Mouse (Mus musculus) right cerebral cortex, postnatal 25 days (tissue): ENCODE data around the gene Crebzf.

Experiments used
- DNase-seq: peaks from one replicate; pipeline ENCODE4 v3.0.0; 2022

The Crebzf gene

GRCm38 (mm10) chr7:90442518-90443080 is at the start of gene Crebzf:
Crebzf (plus strand) TSS chr7:90442729.
- peak; percentile 94 for DNase-seq

DNA sequence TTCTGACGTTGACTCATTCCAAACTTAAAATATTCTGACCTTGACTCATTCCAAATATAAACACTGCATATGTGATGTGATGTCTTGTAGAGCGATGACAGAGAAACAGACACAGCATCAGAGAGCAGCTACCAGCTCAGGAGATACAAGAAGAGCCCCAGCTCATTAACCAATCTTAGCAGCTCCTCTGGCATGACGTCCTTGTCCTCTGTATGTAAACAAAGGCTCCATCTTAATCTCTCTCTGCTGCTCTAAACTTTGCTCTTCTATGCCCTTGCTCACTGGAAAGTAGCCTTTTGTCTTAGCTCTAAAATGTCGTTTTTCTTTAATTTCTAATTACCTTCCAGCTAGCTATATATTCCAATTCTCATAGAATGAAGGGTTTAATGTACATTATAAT is 47.5 kb upstream of the Crebzf start:
- DNase-seq = no peak

DNA sequence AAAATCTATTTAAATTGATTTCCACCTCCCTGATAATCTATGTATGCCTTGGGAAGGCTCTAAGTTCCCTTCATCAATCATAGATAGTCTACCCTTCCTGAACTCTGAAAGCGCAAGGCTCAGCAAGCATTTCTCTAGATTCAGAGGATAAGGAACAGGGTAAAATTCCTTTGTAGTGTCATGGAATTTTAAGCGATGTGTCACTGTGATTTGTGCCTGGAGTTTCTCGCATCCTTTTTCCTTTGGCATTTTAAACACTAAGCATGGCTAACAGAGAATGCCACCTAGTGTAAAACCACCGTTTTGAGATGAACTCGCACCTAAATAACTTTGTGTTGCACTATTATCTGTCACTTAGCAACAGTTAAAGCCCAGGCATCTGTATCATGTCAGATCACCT is 46.6 kb upstream of the Crebzf start:
- DNase-seq = no peak

DNA sequence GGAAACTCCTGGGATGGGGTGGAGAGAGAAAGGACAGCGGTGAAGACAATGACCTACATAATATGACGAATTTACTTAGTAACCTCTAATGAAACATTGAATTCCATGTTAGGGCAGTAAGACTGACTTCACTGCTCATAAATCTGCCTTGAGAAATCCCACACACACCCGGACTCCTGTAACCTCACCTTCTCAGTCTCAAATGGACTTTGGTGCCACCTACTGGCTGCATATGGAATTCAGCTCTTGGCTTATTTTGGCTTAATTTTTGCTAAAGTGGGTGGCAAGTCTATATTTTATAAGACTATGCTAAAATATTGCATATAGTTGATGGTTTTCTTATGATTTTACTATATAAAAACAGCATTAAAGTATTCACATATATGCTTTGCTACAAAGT is 32.6 kb upstream of the Crebzf start:
- DNase-seq = peak; percentile 33

DNA sequence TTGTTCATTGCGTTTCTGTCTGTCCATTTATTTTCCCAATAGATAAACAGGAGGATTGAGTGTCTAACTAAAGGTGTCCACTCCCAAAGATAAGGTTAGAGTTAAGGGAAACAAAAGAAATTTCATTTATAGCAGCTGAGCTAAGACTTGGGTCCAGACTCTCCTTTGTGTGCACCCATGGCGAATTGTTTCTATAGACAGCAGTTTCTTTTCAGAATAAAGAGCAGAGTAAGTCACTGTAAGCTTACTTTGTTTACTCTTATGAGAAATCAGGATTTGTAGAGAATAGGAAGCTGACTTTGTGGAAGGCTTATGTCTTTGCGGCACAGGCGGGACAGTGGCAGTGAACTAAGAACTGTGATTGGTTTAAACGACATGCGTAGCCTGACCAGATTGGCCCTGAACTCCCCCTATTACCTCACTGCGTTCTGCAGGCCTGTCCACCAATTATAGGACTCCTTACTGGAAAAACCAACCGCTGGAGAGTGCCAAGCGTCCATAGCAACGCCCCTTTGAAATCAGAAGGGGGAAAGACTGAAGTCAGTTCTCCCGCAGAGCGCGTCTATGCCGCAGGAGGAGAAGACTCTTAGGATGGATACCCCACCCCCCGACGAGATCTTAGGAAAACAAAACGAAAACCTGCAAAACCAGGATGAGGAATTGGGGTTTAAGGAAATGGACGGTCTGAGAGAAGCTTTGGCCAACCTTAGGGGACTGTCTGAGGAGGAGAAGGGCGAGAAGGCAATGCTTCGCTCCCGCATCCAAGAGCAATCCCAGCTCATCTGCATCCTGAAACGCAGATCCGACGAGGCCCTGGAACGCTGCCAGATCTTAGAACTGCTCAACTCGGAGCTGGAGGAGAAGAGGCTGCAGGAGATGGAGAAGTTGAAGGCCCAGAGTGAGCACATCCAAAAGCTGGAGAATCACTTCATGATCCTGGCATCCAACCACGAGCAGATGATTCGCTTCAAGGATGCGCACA is 16.2 kb upstream of the Crebzf start, which contains the start of gene Ccdc89:
Gene Ccdc89, plus strand, starts transcription at position 558 of the 982 bp plus-strand sequence.
- peak; percentile 74 for DNase-seq

GRCm38 (mm10) chr7:90427006-90427405 is 15.5 kb upstream of the Crebzf start:
- DNase-seq = no peak

DNA sequence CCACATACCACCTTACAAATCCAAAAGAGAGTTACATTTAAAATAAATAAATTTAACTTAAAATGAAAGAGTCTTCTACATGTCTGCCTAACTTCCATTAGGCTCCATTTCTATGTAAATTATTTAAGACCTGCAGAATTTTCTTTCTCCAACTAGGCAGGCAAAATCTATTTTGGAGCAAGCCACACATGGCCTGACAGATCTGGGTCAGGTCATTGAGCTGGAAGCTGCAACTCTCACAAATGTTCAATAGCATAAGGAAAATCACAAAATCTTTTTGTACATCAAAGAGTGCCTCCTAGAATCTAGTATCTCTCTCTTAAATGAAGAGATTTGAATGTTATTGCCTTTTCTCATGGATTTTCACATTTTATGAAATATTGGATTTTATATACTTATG is 10.3 kb upstream of the Crebzf start:
- DNase-seq = no peak

GRCm38 (mm10) chr7:90440044-90440443 is 2.5 kb upstream of the Crebzf start:
- no peak for DNase-seq

GRCm38 (mm10) chr7:90442070-90442469 is 459 bp upstream of the Crebzf start:
- no peak for DNase-seq

DNA sequence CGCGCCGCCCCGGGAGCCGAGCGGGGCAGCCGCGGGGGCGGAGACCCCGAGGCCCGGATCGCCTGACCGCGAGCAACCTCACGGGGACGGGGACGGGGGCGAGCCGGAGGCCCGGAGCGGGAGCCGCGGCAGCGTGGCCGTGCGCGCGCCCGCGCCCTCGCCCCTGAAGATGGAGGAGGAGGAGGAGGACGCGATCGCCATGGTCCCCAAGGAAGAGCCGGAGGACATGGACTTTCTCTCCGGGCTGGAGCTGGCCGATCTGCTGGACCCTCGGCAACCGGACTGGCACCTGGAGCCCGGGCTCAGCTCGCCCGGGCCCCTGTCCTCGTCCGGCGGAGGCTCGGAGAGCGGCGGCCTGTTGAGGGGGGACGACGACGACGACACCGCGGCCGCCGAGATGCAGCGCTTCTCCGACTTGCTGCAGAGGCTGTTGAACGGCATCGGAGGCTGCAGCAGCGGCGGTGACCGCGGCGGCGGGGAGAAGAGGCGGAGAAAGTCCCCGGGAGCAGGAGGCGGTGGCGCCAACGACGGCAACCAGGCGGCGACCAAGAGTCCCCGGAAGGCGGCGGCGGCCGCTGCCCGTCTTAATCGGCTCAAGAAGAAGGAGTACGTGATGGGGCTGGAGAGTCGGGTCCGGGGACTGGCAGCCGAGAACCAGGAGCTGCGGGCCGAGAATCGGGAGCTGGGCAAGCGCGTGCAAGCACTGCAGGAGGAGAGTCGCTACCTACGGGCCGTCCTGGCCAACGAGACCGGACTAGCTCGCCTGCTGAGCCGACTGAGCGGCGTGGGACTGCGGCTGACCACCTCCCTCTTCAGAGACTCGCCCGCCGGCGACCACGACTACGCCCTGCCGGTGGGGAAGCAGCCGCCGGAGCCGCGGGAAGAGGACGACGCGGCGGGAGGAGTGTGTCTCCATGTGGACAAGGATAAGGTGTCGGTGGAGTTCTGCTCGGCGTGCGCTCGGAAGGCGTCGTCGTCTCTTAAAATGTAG is 867 bp downstream of the Crebzf start:
- peak; percentile 80 for DNase-seq

GRCm38 (mm10) chr7:90444206-90444605 is 1.7 kb downstream of the Crebzf start:
- DNase-seq = no peak

DNA sequence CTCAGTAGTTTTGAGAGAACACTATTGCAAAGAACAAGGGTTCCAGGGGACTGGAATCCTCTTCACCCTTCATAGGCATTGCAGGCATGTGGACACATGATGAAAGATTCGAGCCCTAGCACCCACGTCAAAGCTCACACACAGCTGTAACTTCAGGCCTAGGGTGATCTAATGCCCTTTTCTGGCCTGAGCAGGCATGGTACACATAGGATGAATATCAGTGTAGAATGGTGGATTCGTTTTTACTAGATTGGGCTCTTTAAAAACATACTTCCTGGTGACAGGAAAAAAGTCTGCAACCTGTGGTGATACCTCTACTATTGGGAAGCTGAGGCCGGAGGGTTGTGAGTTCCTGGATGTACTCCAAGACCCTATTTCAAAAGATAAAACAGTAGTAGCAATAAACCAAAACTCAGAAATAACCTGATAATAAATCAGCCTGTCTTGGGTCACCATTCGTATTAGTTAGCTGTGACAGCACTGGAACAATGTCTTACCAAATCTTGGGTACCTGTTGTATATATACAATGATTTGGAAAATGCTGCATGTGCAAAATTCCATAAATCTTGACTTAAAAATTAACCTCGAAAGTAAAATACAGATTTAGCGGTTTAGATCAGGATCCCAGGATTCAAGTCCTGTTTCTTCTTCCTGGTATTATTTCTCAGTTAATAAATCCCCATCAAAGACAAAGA is 13.8 kb downstream of the Crebzf start:
- no peak for DNase-seq

DNA sequence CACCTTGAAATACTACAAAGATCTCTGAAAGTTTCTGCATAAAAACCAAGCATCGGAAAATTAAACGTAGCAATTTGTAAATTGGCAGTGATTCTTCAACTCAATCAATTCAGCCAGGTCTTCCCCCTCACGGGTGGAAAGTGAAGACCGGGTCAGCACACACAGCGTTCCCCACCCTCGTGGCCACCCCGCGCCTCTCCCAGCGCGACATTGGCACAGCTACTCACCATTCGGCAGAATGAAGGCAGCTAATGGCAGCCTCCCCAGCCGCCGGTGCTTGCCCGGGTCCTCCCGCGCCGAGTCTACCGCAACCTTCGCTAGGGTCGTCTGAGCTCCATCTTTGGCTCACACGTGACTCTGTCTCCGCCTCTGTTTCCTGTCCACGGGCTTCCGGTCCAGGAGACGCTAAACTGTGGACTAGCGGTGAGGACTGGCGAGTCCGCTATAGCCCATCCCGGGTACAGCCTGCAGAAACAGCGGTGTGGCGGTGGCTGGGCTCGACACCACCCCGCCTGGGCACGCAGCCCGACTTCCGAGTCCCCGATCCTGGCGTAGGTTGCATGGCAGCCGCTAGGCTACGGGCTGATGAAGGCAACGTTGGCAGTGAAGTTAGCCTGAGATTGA is 14.4 kb downstream of the Crebzf start, which contains the start of gene Tmem126a:
Gene Tmem126a, minus strand, starts transcription at position 385 of the 624 bp plus-strand sequence.
- DNase-seq = peak; percentile 86

- DNase-seq = no peak
Observed at GRCm38 (mm10) chr7:90457517-90457916, 15.0 kb downstream of the Crebzf start.

GRCm38 (mm10) chr7:90460330-90460729 is 17.8 kb downstream of the Crebzf start:
- DNase-seq = no peak

DNA sequence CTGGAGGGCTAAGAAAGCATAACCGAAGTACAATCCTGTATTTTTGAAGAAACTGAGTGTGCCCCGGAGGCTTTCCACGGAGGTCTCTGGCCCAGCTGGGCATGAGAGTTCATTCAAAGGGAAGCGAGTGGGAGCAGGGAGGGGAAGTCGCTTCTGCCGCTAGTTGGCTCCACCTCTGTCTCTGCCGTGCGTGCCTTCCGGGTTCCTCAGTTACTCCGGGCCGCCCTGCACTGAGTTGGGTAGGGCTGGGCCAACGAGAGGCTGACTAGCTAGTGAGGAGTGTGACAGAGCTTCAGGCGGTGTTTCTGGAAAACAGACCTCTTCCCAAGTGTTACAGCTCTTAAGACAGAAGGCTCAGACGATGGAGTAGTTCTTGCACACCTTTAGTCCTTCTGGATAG is 18.4 kb downstream of the Crebzf start:
- DNase-seq = no peak

- DNase-seq = no peak
Observed at GRCm38 (mm10) chr7:90461441-90461840, 18.9 kb downstream of the Crebzf start.

GRCm38 (mm10) chr7:90473511-90473910 is 31.0 kb downstream of the Crebzf start:
- DNase-seq = no peak

DNA sequence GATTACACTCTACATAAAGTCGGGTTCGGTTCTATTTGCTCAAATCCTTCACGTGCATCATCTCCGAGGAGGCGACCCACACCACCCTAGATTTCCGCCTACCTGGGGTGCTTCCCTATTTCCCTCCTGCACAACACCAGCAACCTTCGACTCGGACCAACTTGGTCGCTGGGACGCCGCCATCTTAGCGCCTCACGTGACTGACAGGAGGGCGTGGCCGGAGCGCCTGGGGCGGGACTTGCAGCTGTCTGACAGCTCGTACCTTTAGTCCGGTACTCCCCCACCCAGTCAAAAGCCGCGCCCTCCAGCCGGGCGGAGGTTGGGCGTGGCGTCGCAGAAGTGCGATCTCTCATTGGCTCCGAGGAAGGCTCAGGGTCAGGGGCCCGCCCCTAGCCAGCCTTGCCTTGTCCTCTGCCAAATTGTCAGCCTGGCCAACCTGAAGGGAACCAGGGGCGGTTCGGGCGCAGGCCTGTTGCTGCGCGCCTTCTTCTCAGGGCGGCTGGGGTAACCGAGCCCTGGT is 33.3 kb downstream of the Crebzf start, which contains the start of gene Tmem126b:
Gene Tmem126b, minus strand, starts transcription at position 209 of the 520 bp plus-strand sequence.
- DNase-seq = peak; percentile 99

GRCm38 (mm10) chr7:90476313-90477245 is 34.0 kb downstream of the Crebzf start, which contains the start of gene Dlg2:
Dlg2 (plus strand) TSS chr7:90476672.
- no peak for DNase-seq
